Mouse (Mus musculus) neural tube, embryonic 13.5 days (tissue): ENCODE measurements around the gene Kitl. TPM values are rescaled to one million over a fixed set of nuclear protein-coding genes. Genes with fewer than 3 reads are reported as not detected.
A peak's percentile ranks its signal among the peaks of the same experiment; 100 is the strongest.

Source experiments
- ATAC-seq: fragments of 200-750 bp; cut with Nextera tagmentation; 2 replicates; pipeline ENCODE4 v1.8.0; 2017; ENCODE audit warnings: low read depth, mild to moderate bottlenecking, moderate TSS enrichment, moderate library complexity
- H3K27ac ChIP-seq: fragments of 300-500 bp; sonication (generic); replicated peaks from 2 replicates; pipeline ENCODE4 v1.5.1; 2015; ENCODE audit warnings: moderate library complexity, mild to moderate bottlenecking, inconsistent platforms
- H3K27me3 ChIP-seq: fragments of 300-500 bp; sonication (generic); 2 replicates; pipeline ENCODE4 v1.6.1; 2015; ENCODE audit warnings: mild to moderate bottlenecking, inconsistent platforms
- H3K36me3 ChIP-seq: fragments of 300-500 bp; sonication (generic); 2 replicates; pipeline ENCODE4 v1.6.1; 2015; ENCODE audit warnings: mild to moderate bottlenecking, inconsistent platforms
- H3K4me1 ChIP-seq: fragments of 300-500 bp; sonication (generic); replicated peaks from 2 replicates; pipeline ENCODE4 v1.6.1; 2015; ENCODE audit warnings: inconsistent platforms
- H3K4me2 ChIP-seq: fragments of 300-500 bp; sonication (generic); 2 replicates; pipeline ENCODE4 v1.6.1; 2015; ENCODE audit warnings: inconsistent platforms, mild to moderate bottlenecking, moderate library complexity
- H3K4me3 ChIP-seq: fragments of 300-500 bp; sonication (generic); 2 replicates; pipeline ENCODE4 v1.5.1; 2015; ENCODE audit warnings: mild to moderate bottlenecking, inconsistent platforms
- H3K9ac ChIP-seq: fragments of 300-500 bp; sonication (generic); 2 replicates; pipeline ENCODE4 v1.6.1; 2015; ENCODE audit warnings: moderate library complexity, mild to moderate bottlenecking, inconsistent platforms
- H3K9me3 ChIP-seq: fragments of 300-500 bp; sonication (generic); 2 replicates; pipeline ENCODE4 v1.6.1; 2016; ENCODE audit warnings: inconsistent platforms
- WGBS: fragments of 180-500 bp; shearing (Covaris S2); methylation state at CpG from one replicate; pipeline ENCODE4 v1.1.7; 2015; 5-methylcytosine and 5-hydroxymethylcytosine counted together
- polyA plus RNA-seq: library from polyadenylated mRNA; unstranded; fragments of >200 nt; fragmentation: Nextera tagmentation; extraction: Ambion mirVana; gene quantifications from 2 replicates; pipeline ENCODE4 v1.2.1, GENCODE M21; 2015

Kitl gene
- polyA plus RNA-seq, 1 experiment from 2014 or later = 18.6 TPM

DNA sequence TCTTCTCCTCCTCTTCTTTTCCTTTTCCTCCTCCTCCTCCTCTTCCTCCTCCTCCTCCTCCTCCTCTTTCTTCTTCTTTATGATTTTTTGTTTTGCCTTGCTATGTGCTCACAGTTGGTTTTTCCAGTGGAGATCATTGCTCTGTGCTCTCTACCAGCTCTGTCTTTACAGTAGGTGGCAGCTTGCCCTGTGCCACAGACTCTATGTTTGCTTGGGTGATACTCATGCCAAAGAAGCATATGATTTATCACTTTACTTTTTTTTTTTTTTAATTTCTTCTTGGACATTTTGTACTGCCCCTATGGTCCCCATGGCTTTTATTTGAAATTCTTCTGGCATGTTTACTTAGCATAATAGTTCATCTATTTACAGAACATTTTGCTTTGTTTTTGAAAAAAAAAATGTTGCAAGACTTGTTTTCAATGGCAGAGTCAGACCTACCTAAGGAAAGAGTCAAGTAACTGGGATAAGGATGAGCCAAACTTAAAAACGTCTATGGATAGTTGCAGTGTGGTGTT, 41.7 kb downstream of the Kitl start:
- Histone ChIP-seq H3K9me3 (no peaks in the 10 kb centered on the region), H3K4me2 (no peak overlapping the region), H3K27me3 (no peaks in the 10 kb centered on the region), H3K9ac (no peak overlapping the region), H3K4me3 (no peak overlapping the region), H3K4me1 (no peaks in the 10 kb centered on the region), H3K36me3 (no peaks in the 10 kb centered on the region), H3K27ac (no peak overlapping the region)
- ATAC-seq = no peak
- 72% methylated on average over 1 of the region's 1 CpGs for WGBS

DNA sequence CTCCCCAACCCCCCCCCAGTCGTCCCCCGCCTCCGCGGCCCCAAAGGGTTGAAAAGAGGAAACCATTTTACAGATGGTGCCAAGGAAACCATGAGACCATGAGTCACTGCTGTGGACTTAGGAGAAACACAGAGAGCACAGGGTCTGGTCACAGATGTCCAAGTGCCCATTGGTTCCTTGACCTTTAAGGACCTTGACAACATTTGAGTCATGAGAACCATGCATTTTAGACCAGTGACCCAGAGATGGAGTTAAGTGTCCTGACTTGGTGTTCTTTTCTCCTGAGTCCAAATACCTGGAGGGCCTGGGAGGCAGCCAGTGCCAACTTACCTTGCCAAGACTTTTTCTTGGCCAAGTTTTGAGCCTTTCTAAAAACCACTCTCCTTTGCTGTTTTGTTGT, 43.9 kb downstream of the Kitl start:
- H3K27ac ChIP-seq = no peak overlapping the region
- no peak overlapping the region for H3K4me3 ChIP-seq
- no peak overlapping the region for H3K4me2 ChIP-seq
- H3K9ac ChIP-seq = no peak overlapping the region
- H3K4me1 ChIP-seq = no peaks in the 10 kb centered on the region
- 88% methylated on average over 4 of the region's 4 CpGs for WGBS
- no peaks in the 10 kb centered on the region for H3K9me3 ChIP-seq
- no peaks in the 10 kb centered on the region for H3K36me3 ChIP-seq
- no peak for ATAC-seq
- no peaks in the 10 kb centered on the region for H3K27me3 ChIP-seq

DNA sequence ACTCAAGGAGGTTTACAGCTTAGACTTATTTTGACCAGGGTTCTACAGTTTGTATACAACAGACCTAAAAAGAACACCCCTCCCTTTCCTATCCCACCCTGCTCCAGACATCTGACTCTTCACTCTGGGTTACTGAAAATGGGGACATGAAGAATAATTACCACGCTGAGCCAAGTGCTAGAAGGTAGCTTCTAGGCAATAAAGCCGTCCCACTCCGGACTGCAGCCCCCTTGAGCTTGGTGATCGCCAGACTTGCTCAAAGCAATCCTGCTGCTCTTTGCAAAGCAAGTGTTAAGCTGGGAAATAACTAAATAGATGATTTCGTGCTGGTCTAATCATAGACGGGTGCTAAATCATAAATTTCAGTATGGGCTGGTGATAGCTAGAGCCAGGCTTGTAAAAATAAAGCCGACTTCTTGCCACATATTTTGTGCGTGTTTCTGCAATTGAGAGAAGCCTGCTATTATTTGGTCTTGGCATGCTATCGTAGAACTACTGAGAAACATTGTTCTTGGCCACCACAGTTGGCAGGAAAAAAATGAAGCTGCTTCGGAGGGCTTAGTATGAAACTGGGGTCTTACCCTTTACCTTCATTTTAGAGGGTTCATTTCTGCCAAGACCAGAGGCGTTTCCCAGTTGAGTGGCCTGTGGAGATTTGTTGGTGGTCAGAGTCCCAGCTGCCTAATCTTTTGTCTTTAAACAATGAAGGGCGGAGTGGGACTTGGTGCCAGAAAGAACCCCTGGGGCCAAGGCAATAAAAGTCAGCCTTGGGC, 50.3 kb downstream of the Kitl start:
- no peaks in the 10 kb centered on the region; the same call in 1 of the 2 replicates for H3K27me3 ChIP-seq
- H3K4me2 ChIP-seq = peak overlapping the region; percentile 24
- peak overlapping the region; percentile 70 for H3K27ac ChIP-seq
- ATAC-seq = peak; percentile 85
- H3K4me3 ChIP-seq = no peak overlapping the region
- WGBS = 6% methylated on average over 12 of the region's 12 CpGs
- no peaks in the 10 kb centered on the region for H3K36me3 ChIP-seq
- 0 out of 2 replicates have a peak overlapping the region, but pooled peaks have one; percentile 9 for H3K9ac ChIP-seq
- no peaks in the 10 kb centered on the region for H3K9me3 ChIP-seq
- H3K4me1 ChIP-seq = peaks cover 21% of the 10 kb centered on the region

DNA sequence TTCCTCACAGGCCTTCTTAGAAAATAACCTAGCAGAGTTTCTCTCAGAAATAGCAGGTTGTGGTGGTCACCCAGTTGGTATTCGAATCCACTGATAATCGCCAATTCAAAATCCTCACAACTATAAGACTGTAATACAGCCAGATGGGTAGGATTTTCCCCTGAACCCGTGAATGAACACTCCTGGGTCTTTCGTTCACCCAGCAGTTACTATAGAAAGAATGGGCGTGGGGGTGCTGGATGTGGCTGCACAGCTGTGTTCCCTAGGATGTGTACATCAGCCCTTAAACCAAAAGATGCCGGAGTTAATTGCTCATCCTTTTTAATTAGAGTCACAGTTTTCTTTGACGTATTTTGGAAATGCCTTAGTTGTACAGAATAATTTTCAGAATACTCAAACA, 50.9 kb downstream of the Kitl start:
- no peak overlapping the region for H3K4me3 ChIP-seq
- peak; percentile 84 for ATAC-seq
- H3K27me3 ChIP-seq = no peaks in the 10 kb centered on the region; the same call in 1 of the 2 replicates
- H3K4me2 ChIP-seq = peak overlapping the region; percentile 24
- no peak overlapping the region for H3K9ac ChIP-seq
- no peaks in the 10 kb centered on the region for H3K9me3 ChIP-seq
- peaks cover 21% of the 10 kb centered on the region for H3K4me1 ChIP-seq
- no peaks in the 10 kb centered on the region for H3K36me3 ChIP-seq
- H3K27ac ChIP-seq = peak overlapping the region; percentile 70
- WGBS = 15% methylated on average over 7 of the region's 7 CpGs

DNA sequence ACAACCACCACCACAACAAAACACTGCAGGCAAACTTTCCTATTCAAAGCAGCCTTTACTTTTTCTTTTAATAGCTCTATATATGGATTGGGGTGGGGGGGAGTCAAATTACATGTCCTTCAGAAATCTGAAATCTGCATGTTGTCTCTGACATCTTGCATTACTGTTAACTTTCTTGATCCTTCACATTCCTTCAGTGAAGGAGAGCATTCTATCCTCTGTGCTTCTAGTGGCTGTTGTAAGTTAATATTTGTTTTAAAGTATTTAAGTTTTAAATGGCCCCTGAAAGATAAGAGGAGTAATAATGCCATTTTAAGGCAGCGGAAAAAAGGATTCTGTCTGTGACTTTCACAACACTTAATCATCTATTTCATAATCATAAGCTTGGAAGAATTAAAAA, 57.2 kb downstream of the Kitl start:
- no peaks in the 10 kb centered on the region for H3K36me3 ChIP-seq
- H3K4me2 ChIP-seq = no peak overlapping the region
- WGBS = 94% methylated on average over 1 of the region's 1 CpGs
- no peak overlapping the region for H3K27ac ChIP-seq
- H3K4me3 ChIP-seq = no peak overlapping the region
- H3K9me3 ChIP-seq = no peaks in the 10 kb centered on the region
- ATAC-seq = no peak
- H3K9ac ChIP-seq = no peak overlapping the region
- no peaks in the 10 kb centered on the region for H3K4me1 ChIP-seq
- no peaks in the 10 kb centered on the region for H3K27me3 ChIP-seq

DNA sequence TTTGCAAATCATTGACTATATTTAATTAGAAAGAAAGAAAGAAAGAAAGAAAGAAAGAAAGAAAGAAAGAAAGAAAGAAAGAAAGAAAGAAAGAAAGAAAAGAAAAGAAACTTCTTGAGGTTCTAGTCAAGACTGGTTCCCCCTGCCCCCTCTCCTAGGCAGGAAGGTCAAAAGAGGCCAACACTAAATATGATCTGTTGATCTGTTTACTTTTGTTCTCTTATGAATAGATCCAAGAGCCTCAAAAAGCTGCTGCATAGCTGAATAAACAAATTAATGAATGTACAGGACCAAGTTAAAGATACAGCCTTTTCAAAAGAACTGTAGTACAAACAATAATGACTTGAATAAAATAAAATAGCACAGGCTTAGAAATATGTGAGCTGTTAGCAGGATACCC, 57.7 kb downstream of the Kitl start:
- Histone ChIP-seq H3K4me1 (no peaks in the 10 kb centered on the region), H3K4me3 (no peak overlapping the region)
- no peak for ATAC-seq

DNA sequence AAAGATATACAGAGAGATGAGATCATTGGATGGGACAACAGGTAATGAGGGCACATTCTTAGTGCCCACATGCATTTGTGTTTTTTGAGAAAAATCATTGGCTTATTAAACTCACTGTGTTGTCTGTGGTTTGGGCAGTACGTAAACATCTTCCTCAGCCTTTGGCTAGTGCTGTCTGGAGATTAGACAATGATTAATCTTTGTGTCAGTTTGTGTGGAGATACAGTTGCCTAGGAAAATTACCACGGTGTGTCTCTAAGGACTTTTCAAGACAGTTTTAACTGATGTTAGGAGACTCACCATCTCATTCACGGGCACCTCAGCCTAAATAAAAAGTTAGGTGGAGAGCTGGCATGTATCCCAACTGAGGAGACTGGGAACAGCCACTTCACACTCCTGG, 85.7 kb downstream of the Kitl start:
- 53% methylated on average over 3 of the region's 3 CpGs for WGBS
- H3K9me3 ChIP-seq = no peaks in the 10 kb centered on the region
- H3K36me3 ChIP-seq = no peaks in the 10 kb centered on the region
- H3K27me3 ChIP-seq = no peaks in the 10 kb centered on the region
- H3K4me2 ChIP-seq = no peak overlapping the region
- no peak overlapping the region for H3K4me3 ChIP-seq
- no peak overlapping the region for H3K27ac ChIP-seq
- H3K4me1 ChIP-seq = no peaks in the 10 kb centered on the region
- ATAC-seq = no peak
- H3K9ac ChIP-seq = no peak overlapping the region

More for the DNA sequence above, 57.7 kb downstream of the Kitl start:
- Histone ChIP-seq H3K9me3 (no peaks in the 10 kb centered on the region), H3K9ac (no peak overlapping the region), H3K4me2 (no peak overlapping the region), H3K36me3 (no peaks in the 10 kb centered on the region), H3K27ac (no peak overlapping the region), H3K27me3 (no peaks in the 10 kb centered on the region)

DNA sequence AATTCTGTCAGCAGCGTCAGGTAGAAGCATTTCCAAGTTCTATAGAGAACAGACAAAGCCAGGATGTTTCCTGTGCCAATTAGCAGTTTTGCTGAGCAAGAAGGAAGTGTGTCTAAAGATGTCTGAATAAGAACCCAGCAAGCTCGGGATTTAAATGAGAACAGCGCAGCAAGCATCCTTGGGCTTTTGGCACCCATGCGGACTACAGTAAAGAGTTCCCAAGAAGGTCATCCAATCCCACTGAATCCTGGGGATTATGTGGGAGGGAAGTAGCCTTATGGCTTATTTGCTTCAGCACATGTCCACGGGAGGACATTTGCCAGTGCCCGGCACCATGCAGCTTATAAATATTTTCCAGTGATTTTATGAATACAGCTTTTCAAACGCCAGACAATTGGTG, 95.8 kb downstream of the Kitl start:
- Histone ChIP-seq H3K4me2 (no peak overlapping the region), H3K4me3 (no peak overlapping the region), H3K36me3 (no peaks in the 10 kb centered on the region), H3K9me3 (no peaks in the 10 kb centered on the region), H3K9ac (no peak overlapping the region), H3K27ac (no peak overlapping the region), H3K4me1 (no peaks in the 10 kb centered on the region; the same call in 1 of the 2 replicates), H3K27me3 (no peaks in the 10 kb centered on the region)
- WGBS = 38% methylated on average over 7 of the region's 7 CpGs
- ATAC-seq = no peak

DNA sequence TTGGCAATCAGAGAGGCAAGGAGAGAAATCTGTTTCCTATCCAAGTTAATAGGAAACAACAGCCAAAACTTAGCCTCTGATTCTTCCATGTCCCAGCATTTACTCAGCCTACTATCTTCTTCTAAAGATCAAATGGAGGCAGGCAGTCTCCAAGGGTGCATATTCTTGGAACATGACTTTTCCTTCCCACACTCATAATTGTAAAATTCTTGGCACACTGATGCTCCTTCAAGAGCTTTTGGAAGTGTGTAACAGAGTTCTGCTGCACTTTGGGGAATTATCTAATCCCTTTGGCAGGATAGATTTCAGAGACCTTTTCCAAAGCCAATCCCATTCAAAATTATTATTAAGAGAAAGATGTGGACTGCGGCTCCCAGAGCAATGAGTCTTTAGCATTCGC, 100.1 kb downstream of the Kitl start:
- no peaks in the 10 kb centered on the region for H3K9me3 ChIP-seq
- H3K36me3 ChIP-seq = no peaks in the 10 kb centered on the region
- H3K9ac ChIP-seq = no peak overlapping the region
- ATAC-seq = no peak
- H3K27me3 ChIP-seq = no peaks in the 10 kb centered on the region
- 97% methylated on average over 2 of the region's 2 CpGs for WGBS
- no peak overlapping the region for H3K4me2 ChIP-seq
- H3K4me3 ChIP-seq = no peak overlapping the region
- no peak overlapping the region for H3K27ac ChIP-seq
- H3K4me1 ChIP-seq = no peaks in the 10 kb centered on the region; the same call in 1 of the 2 replicates

DNA sequence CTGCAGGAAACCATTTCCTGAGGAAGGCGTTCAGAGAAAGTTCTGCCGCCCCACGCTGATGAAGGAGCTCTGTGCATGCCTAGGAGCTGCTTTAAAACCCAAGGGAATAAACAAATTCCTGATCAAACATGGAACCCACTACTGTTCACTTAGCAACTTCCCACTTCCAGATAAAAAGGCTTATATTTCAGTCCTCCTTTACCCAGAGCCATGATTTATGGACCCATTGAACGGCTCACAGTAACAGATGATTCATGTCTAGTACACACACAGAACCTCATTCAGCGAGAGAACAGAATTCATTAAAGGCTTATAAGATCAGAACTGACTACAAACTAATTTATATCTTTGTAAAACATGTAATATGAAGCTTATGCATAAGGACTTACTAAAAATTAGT, 109.0 kb downstream of the Kitl start:
- WGBS = 44% methylated on average over 5 of the region's 5 CpGs
- no peak for ATAC-seq
- H3K36me3 ChIP-seq = no peaks in the 10 kb centered on the region
- no peak overlapping the region for H3K27ac ChIP-seq
- no peak overlapping the region for H3K4me3 ChIP-seq
- no peak overlapping the region for H3K9ac ChIP-seq
- H3K4me2 ChIP-seq = no peak overlapping the region
- no peaks in the 10 kb centered on the region for H3K27me3 ChIP-seq
- peaks cover 11% of the 10 kb centered on the region for H3K4me1 ChIP-seq
- no peaks in the 10 kb centered on the region for H3K9me3 ChIP-seq

DNA sequence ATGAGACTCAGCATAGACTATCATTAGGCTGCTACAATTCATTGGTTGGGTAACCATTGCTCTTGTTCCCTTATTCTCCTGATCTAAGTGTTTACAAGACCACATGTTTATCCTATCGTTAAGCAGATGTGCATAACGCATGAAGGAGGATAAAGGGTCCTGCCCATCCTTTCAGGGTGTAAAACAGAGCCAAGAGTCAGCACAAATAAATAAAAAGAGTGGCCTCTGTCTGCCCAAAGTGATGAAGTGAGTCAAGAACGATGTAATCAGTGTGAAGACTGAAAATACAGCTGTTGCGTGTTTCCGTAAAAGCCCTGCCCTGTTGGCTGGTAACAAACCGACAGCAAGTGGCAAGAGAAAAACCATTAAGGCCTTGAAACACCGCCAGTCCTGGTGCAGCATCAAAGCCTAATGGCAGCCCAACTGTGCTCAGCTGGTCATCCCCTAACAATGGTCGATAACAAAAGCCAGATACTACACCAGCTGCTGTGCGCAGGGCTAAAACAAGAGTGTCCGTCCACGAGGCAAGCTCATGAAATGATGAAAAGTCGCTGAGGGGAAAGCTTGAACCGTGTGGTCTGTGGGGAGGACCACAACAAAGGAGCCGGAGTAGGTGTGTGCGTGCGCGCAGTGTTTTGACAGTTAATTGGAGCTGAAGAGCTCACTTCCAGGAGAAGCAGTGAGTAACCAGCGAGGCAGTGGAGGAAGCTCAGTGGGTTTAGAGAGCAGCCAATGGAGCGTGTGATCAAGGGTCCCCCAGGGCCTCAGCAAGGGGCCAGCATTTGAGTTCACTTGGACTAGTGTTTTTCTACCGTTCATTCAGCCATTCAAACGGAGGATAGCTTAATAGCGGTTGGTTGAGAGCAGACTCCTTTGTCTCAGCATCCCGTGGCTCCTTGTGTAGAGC, 112.7 kb downstream of the Kitl start:
- peak overlapping the region; percentile 38 for H3K4me2 ChIP-seq
- H3K36me3 ChIP-seq = no peaks in the 10 kb centered on the region
- H3K9me3 ChIP-seq = no peaks in the 10 kb centered on the region
- H3K9ac ChIP-seq = no peak overlapping the region
- WGBS = 17% methylated on average over 23 of the region's 23 CpGs
- peak; percentile 86 for ATAC-seq
- H3K27ac ChIP-seq = peak overlapping the region; percentile 34
- no peaks in the 10 kb centered on the region for H3K27me3 ChIP-seq
- H3K4me1 ChIP-seq = peaks cover 11% of the 10 kb centered on the region
- H3K4me3 ChIP-seq = peak overlapping the region; percentile 2; the same call in 1 of the 2 replicates

DNA sequence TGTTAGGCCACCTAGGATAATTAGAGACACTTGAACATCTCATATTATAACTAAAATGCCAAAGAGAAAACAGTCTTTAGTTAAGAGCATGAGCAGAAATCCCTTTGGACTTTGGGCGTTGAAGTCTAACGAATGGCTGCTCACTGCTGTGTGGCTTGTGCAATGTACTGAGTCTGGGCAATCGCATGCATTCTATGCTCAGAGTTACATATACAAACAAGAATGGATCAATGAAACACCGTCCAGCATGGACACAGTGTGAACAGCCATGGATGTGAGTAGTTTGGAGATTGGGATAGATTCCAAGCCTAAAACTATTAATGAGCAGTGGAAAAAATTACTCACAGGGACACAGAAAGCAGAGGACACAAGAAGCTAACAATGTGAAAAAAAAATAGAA, 116.2 kb downstream of the Kitl start:
- ATAC-seq = no peak
- no peaks in the 10 kb centered on the region for H3K36me3 ChIP-seq
- H3K9me3 ChIP-seq = no peaks in the 10 kb centered on the region
- H3K9ac ChIP-seq = no peak overlapping the region
- 79% methylated on average over 4 of the region's 4 CpGs for WGBS
- no peaks in the 10 kb centered on the region for H3K27me3 ChIP-seq
- no peak overlapping the region for H3K27ac ChIP-seq
- H3K4me3 ChIP-seq = no peak overlapping the region
- H3K4me2 ChIP-seq = no peak overlapping the region
- peaks cover 11% of the 10 kb centered on the region for H3K4me1 ChIP-seq
